Mouse (Mus musculus) E14TG2a.4 (cell line): ENCODE results near the gene Itpr1.

ENCODE experiments used
- CTCF ChIP-seq: conservative IDR thresholded peaks from 2 replicates; pipeline ENCODE4 v1.5.1; 2014; ENCODE audit warnings: low read length
- NANOG ChIP-seq: IDR thresholded peaks from 2 replicates; pipeline ENCODE4 v1.6.1; 2014; ENCODE audit warnings: borderline replicate concordance, low read length, mixed read lengths

DNA sequence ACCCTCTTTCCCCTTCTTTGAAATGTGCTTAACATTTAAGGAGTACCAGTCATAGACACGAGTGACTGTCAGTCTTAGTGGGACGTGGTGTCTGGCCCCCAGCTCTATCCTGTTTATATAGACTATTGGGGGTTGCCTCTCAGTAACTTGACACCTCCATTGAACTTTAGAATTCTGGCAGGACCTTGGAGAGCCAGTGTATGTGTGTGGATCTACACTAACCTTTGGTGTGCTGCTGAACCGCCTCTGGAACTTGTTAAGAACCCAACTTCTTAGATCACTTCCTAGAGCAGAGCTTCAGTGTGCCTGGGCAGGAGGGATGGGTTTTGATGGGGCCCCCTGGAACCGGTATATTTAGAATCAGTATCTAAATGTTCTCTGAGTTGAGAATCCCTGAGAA, 26.2 kb downstream of the Itpr1 start:
- TF ChIP-seq CTCF (no peak), NANOG (no peak)
